Mouse (Mus musculus): Measurements from ENCODE around the gene Rtn4.

GRCm38 (mm10) chr11:29684272-29684671 is 8.5 kb upstream of the Rtn4 start:
- no peak for TF ChIP-seq CTCF (IDR thresholded peaks at IDR 0.05; ENCODE audit: borderline replicate concordance, insufficient read depth, low read length)
- TF ChIP-seq POLR2A (IDR thresholded peaks at IDR 0.05; ENCODE audit: low read depth, low read length) = no peak
